Mouse (Mus musculus): Measurements from ENCODE around the gene BC052040.

BC052040 gene

DNA sequence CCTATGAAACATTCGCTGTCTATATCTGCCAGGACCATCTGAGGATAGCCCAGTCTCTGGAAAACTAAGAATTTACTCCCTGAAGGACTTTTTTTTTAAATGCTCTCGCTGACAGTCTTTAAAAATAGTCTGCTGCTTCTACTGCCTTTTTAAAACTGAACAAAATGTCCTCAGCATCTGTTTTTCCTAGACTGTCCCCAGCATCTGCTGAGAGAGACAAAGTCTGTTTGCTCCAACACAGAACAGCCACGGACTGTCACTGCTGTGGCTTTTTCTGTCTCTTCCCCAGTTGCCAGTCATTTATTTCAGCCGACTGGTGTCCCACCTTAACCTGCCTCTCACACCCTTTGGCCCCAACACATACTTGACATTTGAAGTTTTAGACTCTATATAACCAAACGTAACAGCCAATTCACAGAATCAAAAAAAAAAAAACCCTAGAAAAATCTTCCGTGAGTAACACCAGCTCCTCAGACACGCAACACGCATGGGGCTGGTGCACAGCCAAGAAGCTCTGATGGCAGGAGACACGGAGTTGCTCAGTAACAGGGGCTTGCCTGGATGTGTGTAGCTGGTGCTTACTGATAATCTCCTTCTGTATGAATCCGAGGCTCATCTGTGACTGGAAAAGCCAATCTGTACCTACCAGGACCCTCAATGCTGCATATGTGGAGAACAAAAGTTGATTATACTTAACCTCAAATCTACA, 188.2 kb downstream of the BC052040 start:
- no peak for DNase-seq (ENCODE audit: low spot score)

DNA sequence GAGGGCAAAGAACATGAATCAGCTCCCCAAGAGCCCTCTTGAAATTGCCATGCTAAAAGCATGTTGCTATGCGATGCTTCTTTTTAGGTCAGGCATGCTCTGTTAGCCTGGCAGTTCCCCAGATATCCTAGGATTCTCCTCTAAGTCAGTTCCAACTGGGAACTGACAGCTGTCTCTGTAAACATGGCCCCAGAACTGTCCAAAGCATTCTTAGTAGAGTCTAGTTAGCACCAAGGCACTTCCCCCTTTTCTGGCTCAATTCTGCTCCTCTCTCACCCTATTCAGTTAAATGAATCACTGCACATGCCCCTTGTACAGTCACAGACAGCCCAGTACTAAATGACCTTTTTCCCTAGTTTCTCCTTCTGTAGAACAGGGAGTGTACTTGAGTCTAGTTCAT, 191.2 kb downstream of the BC052040 start:
- DNase-seq (ENCODE audit: low spot score) = no peak

DNA sequence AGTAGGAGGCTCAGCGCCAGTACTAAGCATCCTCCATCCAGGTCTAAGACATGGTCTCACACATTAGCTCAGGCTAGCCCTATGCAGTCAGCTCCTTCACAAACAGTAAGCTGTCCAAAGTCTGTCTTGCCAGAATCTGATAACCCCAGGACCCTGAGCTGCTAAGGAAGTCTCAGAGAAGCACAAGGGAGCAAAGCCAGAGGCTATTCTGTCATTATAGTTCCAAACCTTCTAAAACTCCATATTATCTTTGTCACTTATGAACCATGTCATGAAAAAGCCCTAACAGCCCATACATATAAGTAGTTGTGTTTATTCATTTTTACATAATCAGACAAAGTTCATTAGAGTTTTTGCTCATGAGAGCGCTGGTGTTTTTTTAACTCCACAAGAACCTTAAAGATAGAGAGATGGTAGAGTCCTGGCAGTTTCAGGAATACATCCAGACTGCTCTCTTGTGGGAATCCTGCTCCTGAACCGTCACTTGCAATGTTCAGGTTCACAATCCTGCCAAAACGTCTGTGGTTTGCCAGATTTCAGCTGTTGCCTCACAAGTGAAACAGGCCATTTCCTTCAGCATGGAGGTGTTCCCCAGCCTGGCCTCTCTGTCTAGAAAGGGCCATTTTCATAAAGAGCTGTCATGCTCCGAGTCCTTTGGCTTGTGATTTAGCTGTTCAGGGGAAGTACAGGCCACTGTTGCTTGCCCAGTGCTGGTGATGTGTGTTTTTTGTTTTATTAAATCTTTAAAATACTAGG, 192.8 kb downstream of the BC052040 start:
- no peak for DNase-seq (ENCODE audit: low spot score)

DNA sequence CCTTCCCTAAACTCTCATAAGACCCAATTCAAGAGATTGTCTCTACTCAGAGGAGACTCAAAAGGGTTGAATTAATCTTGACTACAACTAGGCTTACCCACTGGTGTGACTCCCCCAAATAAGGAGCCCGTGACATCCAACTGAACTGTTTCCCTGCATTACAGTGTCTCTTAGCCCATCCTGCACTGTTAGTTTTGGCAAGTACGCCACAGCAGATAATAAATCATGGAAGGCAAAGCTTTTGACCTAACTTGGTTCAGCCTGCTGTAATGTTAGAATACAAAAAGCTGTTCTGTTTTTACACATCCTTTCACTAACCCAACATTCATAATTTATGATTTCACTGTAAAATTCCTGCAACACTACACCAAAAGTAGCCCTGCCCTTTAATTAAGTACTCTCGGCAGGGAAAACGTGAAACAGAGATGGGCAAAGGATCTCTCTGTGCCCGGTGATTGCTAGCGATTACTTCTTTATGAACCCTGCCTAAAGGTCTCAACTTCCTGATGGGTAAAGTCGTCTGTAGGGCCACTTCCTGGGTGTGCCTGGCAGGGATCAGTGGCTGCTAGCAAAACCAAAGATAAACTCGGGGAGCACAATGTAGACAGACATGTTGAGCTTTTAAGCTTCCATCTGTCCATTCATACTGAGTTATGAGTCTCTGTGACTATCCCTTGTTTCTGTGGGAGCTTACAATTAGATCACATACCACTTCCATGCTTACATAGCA, 194.1 kb downstream of the BC052040 start:
- DNase-seq (ENCODE audit: low spot score) = no peak

DNA sequence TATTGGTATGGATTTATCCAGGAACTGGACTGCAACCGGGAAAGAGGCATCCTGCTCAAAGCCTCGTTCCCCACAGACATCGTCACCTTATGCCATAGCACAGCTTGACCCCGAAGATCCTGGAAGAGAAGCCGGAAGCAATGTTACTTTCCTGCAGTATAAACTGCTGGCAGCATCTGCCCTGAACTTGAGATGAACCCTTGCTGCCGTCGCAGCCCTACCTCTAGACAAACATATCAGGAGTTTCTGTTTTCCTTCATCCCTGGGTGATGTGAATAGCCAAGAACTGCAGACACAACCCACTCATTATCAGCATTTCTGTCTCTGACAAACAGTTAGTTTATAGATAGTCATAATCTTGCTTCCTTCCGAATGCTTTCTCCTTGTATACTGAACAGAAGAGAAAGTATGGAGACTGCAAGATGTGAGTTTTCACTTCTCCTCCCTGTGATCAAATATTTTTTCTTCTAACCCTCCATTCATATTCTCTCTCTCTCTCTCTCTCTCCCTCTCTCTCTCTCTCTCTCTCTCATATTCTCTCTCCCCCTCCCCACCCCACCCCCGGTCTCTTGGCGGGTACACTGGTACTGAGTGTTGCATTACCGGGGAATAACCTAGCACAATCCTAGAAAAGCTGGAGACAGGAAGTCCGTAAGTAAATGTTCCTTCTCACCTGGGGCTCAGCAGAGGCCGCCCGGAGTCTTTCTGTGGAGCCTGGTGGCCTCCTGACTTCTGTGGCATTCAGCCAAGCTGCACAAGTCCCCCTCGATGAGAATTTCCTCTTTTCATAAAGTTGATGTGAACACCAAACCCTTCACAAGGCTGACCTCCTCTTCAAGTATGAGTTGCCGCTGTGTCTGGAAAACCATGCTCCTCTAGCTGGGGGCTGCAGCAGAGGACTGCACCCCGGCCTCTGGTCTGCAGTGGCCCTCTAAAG, 195.7 kb downstream of the BC052040 start:
- DNase-seq (ENCODE audit: low spot score) = no peak

DNA sequence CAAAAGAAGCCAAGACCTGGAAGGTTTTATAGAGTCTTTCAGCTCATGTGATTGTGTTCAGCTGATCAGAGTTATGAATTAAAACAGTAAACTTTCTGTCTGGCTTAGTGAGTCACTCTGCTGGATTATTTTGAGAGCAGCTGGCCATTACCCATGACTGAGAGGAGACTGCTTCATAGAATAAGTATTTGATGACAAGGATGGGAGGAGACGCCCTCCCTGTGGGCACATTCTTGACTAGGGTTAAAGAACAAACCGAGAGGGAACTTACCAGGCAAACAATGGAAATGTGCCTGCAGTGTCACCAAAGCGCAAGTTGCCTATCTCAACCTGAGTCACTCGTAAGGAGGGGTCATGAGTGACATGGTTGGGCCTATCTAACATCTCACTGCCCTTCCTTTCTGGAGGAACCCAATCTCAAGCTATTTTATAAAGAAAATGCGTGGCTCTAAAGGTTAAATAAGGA, 199.1 kb downstream of the BC052040 start:
- no peak for DNase-seq (ENCODE audit: low spot score)

DNA sequence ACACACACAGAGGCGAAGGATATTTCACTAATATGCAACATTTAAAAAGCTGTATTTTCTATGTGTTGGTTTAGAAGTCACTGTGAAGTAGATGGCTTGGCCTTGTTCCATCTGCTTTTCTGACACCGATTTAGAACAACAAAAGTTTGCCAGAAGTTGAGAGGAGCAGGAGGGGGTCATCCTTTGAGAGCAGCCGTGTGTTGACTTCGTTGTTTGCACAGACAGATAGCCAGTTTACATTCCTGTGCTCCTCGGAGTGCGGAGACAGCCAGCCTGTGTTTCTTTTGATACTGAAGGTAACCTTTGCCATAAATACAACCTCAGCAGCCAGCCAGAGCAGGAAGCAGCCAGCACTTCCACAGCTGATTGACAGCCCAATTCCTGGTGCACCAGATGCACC, 204.2 kb downstream of the BC052040 start:
- DNase-seq (ENCODE audit: low spot score) = no peak

DNA sequence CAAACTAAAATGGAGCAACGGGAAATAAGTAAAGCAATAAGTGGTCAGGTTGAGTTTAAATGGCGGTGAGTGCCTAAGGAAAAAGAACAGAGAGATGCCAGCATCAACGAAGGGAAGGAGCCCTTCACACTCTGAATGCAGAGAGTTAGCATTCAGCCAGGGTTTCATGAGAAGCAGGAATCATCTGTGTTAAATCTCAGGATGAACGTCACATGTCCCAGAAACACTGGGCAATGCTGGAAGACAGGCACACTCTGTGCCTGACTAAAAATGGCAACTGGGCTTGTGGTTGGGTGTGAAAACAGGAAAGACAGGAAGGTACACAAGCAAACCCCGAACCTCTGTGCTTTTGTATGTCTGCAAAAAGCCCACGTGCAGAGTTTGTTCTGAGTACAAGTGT, 217.3 kb downstream of the BC052040 start:
- DNase-seq (ENCODE audit: low spot score) = no peak

DNA sequence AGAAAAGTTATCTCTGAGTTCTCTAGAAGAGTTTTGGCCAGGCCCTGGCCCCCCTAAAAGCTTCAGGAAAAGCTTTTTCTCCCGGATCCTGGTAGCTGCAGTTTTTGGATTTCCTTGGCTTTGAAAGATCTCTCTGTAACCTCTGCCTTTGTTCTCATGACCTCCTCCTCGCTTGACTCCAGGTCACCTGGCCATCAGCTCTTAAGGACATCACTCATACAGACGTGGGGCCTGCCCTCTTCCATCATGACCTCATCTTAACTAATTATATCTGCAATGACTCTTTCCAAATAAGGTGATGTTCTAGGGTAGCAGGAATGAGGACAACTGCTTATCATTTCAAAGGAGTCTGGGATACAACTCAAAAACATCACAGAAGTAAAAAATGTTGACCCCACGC, 226.9 kb downstream of the BC052040 start:
- DNase-seq (ENCODE audit: low spot score) = no peak

DNA sequence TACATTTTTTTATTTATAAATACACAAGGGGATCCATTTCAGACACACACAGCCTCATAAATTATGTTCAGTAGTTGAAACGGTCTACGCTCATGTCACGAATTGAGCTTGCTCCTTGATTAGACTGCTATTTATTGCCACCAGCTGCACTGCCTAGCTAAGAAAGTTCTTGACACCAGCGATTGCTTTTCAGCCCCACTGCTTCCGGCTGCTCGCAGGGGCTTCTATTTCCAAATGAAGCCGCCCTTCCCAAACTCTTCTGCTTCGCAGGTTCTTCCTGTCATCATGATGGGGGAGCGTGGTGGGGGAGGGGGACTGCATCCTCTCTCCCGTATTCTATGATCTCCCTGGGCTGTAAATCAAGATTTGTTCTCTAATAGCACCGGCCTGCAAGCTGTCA, 231.8 kb downstream of the BC052040 start:
- no peak for DNase-seq (ENCODE audit: low spot score)

DNA sequence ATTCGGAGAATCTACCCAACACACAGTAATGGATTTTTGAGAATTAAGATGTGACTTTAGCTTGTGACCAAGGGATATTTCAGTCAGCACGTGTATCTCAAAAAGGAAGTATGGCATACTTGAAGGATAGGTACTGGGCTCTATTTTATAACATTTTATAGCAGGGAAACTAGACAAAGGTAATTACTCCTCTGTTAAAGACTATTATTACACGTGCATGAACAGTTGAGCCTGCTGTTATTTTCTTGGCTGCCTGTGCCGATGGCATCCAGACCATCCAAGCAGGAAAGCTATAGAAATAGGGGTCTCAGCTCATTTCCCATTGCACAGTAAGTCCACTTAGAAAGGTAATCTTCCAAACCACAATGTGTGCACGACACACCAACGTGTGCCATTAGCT, 232.2 kb downstream of the BC052040 start:
- no peak for DNase-seq (ENCODE audit: low spot score)

DNA sequence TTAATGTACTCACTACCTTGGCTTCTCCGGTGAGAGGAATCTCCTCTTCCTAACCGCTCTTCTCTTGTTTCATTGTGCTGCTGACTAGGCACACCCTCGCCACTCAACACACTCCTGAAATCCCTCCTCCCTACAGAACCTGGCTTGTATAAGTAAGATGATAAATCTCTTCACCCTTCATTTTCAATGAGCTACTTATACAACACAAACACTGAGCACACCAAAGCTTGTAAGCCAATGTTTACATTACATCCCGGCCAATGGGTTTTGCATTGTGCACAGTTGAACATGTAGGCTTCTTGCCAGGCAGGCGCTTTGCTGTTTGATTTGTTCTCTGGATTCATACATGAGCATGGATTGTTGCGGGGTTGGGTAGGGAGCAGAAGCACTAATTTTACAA, 236.4 kb downstream of the BC052040 start:
- DNase-seq (ENCODE audit: low spot score) = no peak

DNA sequence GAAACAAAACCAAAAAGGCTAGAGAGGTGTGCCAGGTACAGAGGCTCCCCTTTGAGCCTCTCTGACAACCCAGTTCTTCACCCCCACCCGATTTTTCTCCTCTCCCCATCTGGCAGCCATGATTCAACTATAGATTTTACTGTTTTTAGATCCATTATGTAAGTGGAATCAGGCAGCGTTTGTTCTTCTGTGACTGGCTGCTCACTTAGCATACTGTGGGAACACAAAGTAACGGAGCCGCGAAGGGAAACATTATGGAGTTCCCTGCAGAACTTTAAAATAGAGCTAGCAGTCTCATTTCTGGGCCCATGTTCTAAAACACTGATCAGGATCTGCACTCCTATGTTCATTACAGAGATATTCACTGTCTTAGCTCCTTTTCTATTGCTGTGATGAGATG, 240.8 kb downstream of the BC052040 start:
- DNase-seq (ENCODE audit: low spot score) = no peak

Data from spleen, adult 12 weeks (tissue).